Mouse (Mus musculus) erythroblast, embryonic 14.5 days (primary cell): ENCODE data around the gene Cd2bp2.

ENCODE experiments used
- GATA1 ChIP-seq: IDR thresholded peaks from 2 replicates; pipeline ENCODE4 v1.6.1; 2012; ENCODE audit warnings: low read length, inconsistent platforms, mixed read lengths
- TAL1 ChIP-seq: IDR thresholded peaks from 3 replicates; pipeline ENCODE4 v1.6.1; 2012; ENCODE audit warnings: low read length, inconsistent platforms, mixed read lengths

GRCm38 (mm10) chr7:127228615-127229303, 32.9 kb upstream of the Cd2bp2 start:
- TF ChIP-seq GATA1 (no peak), TAL1 (no peak)
